Mouse (Mus musculus) ES-Bruce4 (cell line): ENCODE measurements around the gene Prkg1. TPM values are rescaled to one million over a fixed set of nuclear protein-coding genes. Genes with fewer than 3 reads are reported as not detected.

Experiments used
- H3K27ac ChIP-seq: 2 replicates; pipeline ENCODE4 v1.5.1; 2012; ENCODE audit warnings: low read length, inconsistent platforms; ENCODE audit not compliant: insufficient read depth
- H3K27me3 ChIP-seq: 2 replicates; pipeline ENCODE4 v1.6.1; 2012; ENCODE audit warnings: mild to moderate bottlenecking, low read length, inconsistent platforms; ENCODE audit not compliant: control insufficient read depth, poor library complexity, insufficient read depth, severe bottlenecking
- H3K36me3 ChIP-seq: 2 replicates; pipeline ENCODE4 v1.6.1; 2012; ENCODE audit warnings: inconsistent platforms, mild to moderate bottlenecking, low read length, moderate library complexity; ENCODE audit not compliant: control insufficient read depth, poor library complexity, insufficient read depth, severe bottlenecking
- H3K4me1 ChIP-seq: one replicate; pipeline ENCODE4 v1.8.1; 2011; ENCODE audit warnings: low read length; ENCODE audit not compliant: control insufficient read depth, insufficient read depth
- H3K4me3 ChIP-seq: 2 replicates; pipeline ENCODE4 v1.5.1; 2011; ENCODE audit warnings: low read depth, mild to moderate bottlenecking, low read length
- H3K9ac ChIP-seq: 2 replicates; pipeline ENCODE4 v1.6.1; 2012; ENCODE audit warnings: low read depth, mild to moderate bottlenecking, inconsistent platforms; ENCODE audit not compliant: poor library complexity, severe bottlenecking
- H3K9me3 ChIP-seq: replicated peaks from 2 replicates; pipeline ENCODE4 v1.6.1; 2012; ENCODE audit warnings: mild to moderate bottlenecking, low read length, inconsistent platforms; ENCODE audit not compliant: control insufficient read depth, poor library complexity, insufficient read depth, severe bottlenecking
- CTCF ChIP-seq: IDR thresholded peaks from one replicate; pipeline ENCODE4 v1.8.1; 2011; ENCODE audit warnings: low read depth, low read length
- EP300 ChIP-seq: IDR thresholded peaks from 2 replicates; pipeline ENCODE4 v1.6.1; 2011; ENCODE audit warnings: low read depth, low read length; ENCODE audit not compliant: insufficient read depth
- POLR2A ChIP-seq: IDR thresholded peaks from one replicate; pipeline ENCODE4 v1.8.1; 2011; ENCODE audit warnings: low read length; ENCODE audit not compliant: insufficient read depth
- polyA plus RNA-seq: library from polyadenylated mRNA; stranded (reverse); fragments of >200 nt; gene quantifications from 2 replicates; pipeline ENCODE4 v1.2.4, GENCODE M21; 2011; ENCODE audit warnings: low read depth; ENCODE audit not compliant: missing spikeins, insufficient read depth, insufficient read length

The Prkg1 gene
- polyA plus RNA-seq, 1 experiment: 0.46 TPM

DNA sequence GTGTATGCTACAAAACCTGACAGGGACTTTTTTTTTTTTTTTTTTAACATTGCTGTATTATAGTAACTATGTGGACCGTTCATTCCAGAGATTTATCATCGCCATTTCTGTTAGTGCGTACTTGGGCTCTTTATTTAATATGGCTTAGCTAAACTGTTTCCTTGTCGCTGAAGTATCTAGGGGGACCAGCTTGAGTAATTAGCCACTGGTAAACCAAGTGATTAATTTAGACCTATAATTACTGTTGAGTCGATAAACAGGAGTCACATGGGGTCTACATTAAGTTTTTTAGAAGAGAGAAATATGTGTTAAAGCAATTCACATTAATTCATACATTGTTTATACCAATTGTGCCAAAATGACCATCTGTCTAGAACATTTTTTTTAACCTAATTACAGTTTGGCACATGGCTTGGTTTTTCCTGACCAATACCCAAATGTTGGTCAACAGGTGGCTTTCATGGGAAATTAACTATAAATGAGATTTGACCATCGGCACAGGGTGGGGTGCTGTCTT is 605.8 kb downstream of the Prkg1 start:
- H3K36me3 ChIP-seq: no peaks in the 10 kb centered on the region
- TF ChIP-seq EP300: no peak
- no peak for TF ChIP-seq POLR2A
- TF ChIP-seq CTCF: no peak
- H3K27ac ChIP-seq: no peak overlapping the region
- H3K27me3 ChIP-seq: no peaks in the 10 kb centered on the region
- no peaks in the 10 kb centered on the region for H3K4me1 ChIP-seq
- no peak overlapping the region for H3K9ac ChIP-seq
- no peaks in the 10 kb centered on the region for H3K9me3 ChIP-seq
- H3K4me3 ChIP-seq: no peak overlapping the region

DNA sequence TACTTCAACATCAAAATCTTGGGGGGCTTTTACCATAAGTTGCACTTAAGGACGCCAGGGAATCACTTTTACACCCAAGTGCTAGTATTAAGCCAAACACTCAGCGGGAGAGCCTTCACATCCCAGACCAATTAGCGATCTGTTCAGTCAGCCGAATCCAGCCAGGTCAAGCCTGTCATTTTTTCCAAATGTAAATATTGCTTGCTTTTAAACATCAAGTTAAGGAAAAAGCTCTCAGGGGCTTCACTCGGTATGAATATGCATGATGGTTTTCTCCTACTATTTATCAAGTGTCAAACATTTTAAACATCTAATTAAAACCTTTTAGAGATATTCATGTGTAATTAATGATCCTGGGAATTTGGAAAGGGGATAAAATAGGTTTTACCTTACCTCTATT is 611.4 kb downstream of the Prkg1 start:
- Histone ChIP-seq H3K27me3 (no peaks in the 10 kb centered on the region), H3K9ac (no peak overlapping the region), H3K4me3 (no peak overlapping the region), H3K9me3 (no peaks in the 10 kb centered on the region), H3K27ac (no peak overlapping the region), H3K4me1 (no peaks in the 10 kb centered on the region), H3K36me3 (no peaks in the 10 kb centered on the region)
- TF ChIP-seq EP300: no peak
- no peak for TF ChIP-seq POLR2A
- TF ChIP-seq CTCF: no peak

DNA sequence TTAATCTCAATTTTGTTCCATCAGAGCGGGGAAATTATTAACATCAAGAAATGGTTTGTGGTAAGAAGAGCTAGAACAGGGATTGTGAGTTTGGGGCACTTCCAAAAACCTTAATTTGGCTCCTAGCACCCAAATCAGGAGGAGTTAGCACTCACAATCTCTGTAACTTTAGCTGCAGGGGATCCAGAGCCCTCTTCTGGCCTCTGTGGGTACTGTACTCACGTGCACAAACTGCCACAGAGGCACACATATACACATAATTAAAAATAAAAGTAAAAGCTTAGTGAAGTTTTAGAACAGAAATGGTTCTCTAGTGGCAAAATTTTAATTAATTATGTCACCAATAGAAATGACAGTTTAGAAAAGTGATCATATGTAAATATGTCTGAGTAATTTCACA is 614.9 kb downstream of the Prkg1 start:
- no peak overlapping the region for H3K27ac ChIP-seq
- no peaks in the 10 kb centered on the region for H3K27me3 ChIP-seq
- no peak for TF ChIP-seq EP300
- TF ChIP-seq CTCF: peak; percentile 18
- no peaks in the 10 kb centered on the region for H3K4me1 ChIP-seq
- H3K9me3 ChIP-seq: no peaks in the 10 kb centered on the region
- no peak overlapping the region for H3K4me3 ChIP-seq
- no peak overlapping the region for H3K9ac ChIP-seq
- H3K36me3 ChIP-seq: no peaks in the 10 kb centered on the region

GRCm38 (mm10) chr19:31147457-31147856 is 617.4 kb downstream of the Prkg1 start:
- no peaks in the 10 kb centered on the region for H3K36me3 ChIP-seq
- TF ChIP-seq POLR2A (no peak), CTCF (no peak), EP300 (no peak)
- H3K27ac ChIP-seq: no peak overlapping the region

DNA sequence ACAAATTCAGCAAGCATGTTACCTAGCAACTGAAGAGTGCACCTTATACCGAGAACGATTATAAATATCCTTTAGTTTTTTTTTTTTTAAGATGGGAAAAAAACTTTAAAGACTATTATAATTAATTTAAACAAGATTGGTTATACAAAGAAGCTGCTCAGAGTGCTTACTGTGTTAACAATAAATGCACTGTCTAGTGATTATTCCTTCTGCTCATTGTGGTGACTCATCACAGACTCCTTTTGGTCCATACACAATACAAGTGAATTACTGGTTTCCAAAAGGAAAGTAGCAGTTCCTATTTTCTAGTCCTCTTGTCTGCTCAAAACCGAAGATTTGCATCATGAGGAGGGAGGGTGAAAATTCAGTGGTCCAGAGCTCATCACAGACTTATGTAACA is 618.7 kb downstream of the Prkg1 start:
- Histone ChIP-seq H3K27ac (no peak overlapping the region), H3K27me3 (no peaks in the 10 kb centered on the region), H3K9me3 (no peaks in the 10 kb centered on the region), H3K36me3 (no peaks in the 10 kb centered on the region), H3K4me1 (no peaks in the 10 kb centered on the region), H3K9ac (no peak overlapping the region), H3K4me3 (no peak overlapping the region)
- TF ChIP-seq POLR2A (no peak), EP300 (no peak), CTCF (no peak)

More at GRCm38 (mm10) chr19:31147457-31147856, 617.4 kb downstream of the Prkg1 start:
- Histone ChIP-seq H3K9ac (no peak overlapping the region), H3K27me3 (no peaks in the 10 kb centered on the region), H3K4me1 (no peaks in the 10 kb centered on the region), H3K4me3 (no peak overlapping the region), H3K9me3 (no peaks in the 10 kb centered on the region)

DNA sequence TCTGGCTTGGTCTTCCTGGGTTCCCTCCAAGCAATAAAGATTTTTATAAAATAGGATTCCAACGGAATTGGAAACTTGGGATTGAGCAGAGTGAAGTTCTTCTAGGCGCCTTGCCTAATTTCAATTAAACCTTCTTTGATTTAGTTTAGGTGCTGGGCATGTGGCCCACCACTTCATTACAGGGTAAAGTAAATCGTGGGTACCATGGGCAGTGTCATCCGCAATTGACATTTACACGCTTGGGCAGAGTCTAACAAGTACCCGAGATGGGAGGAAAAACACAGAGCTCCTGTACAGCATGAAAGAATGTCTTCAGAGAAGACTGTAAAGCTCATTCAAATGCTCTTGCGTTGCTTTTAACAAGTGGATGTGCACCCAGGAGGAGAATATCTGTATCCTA is 622.9 kb downstream of the Prkg1 start:
- Histone ChIP-seq H3K4me3 (no peak overlapping the region), H3K27ac (no peak overlapping the region), H3K9ac (no peak overlapping the region), H3K4me1 (no peaks in the 10 kb centered on the region), H3K36me3 (no peaks in the 10 kb centered on the region), H3K27me3 (no peaks in the 10 kb centered on the region), H3K9me3 (no peaks in the 10 kb centered on the region)
- TF ChIP-seq POLR2A (no peak), CTCF (no peak), EP300 (no peak)
